Mouse (Mus musculus): ENCODE data around the gene Ptpn20. TPM values are rescaled to one million over a fixed set of nuclear protein-coding genes. Genes with fewer than 3 reads are reported as not detected.
A peak's percentile ranks its signal among the peaks of the same experiment; 100 is the strongest.

Ptpn20 gene
- 0.32 and 0.34 TPM in 2 replicates for polyA plus RNA-seq (2015; fragmentation: Nextera tagmentation; extraction: Ambion mirVana)

DNA sequence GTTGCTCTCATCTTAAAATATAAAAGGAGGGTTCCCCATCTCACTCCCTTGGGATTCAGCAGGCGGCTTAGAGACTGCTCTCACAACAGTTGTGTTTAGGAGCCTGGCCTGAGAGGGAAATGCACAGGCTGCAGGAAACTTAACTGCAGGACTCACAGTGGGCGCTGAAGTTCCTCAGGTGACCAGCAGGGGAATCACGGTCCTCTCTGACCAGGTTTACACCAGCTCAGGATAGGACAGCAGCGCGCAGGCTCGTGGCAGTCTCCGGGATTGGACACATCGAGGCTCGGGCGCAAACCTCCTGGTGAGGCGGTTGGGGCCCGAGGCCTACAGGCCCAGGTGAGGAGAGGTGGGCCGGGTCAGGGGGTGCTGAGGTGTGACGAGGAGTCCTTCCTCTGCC lies at the start of gene Ptpn20:
Gene Ptpn20 (plus strand): TSS at position 257 of the 400 bp plus-strand sequence.
- Histone ChIP-seq H3K27me3 (replicated peaks) (no peaks in the 10 kb centered on the region), H3K9me3 (replicated peaks) (no peaks in the 10 kb centered on the region), H3K27ac (replicated peaks) (no peak within 1 kb of the TSS), H3K4me3 (replicated peaks) (no peak within 1 kb of the TSS), H3K36me3 (no peaks in the 10 kb centered on the region), H3K4me2 (no peak within 1 kb of the TSS), H3K4me1 (no peaks in the 10 kb centered on the region), H3K9ac (replicated peaks) (no peak within 1 kb of the TSS)
- ATAC-seq (ENCODE audit: low FRiP score), result no peak
- WGBS, result 66% methylated on average over 14 of the region's 14 CpGs

DNA sequence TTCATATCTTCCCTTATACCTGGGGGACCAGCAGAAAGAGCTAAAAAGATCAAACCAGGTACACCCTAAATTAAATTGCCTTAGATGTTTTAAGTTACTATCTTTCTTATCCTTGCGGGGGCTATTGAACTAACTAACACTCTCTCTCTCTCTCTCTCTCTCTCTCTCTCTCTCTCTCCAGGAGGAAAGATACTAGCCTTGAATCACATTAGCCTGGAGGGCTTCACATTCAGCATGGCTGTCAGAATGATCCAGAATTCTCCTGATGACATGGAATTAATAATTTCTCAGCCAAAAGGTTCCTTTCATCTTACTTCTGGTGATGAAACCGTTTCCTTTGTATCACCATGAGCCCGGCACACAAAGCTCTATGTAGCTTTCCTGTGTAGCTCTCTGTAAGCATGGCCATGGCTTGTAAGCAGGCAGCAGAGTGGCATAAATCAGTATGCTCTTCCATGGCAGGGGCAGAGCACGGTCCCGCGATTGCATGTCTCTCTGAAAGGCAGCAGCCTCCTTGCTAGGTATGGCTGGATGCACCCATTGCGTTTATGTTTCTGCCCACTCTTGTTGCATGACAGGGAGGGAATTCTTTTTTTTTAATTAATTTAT lies 49.3 kb upstream of the Ptpn20 start:
- Histone ChIP-seq H3K9me3 (replicated peaks) (0 out of 2 replicates have a peak, but pooled peaks cover 5% of the 10 kb centered on the region), H3K4me1 (0 out of 2 replicates have a peak, but pooled peaks cover 3% of the 10 kb centered on the region), H3K27ac (replicated peaks) (no peak overlapping the region), H3K36me3 (no peaks in the 10 kb centered on the region), H3K27me3 (replicated peaks) (no peaks in the 10 kb centered on the region), H3K9ac (replicated peaks) (no peak overlapping the region), H3K4me2 (no peak overlapping the region), H3K4me3 (replicated peaks) (no peak overlapping the region)
- ATAC-seq (ENCODE audit: low FRiP score), result peak; percentile 65; the same call in 1 of the 2 replicates
- 55% methylated on average over 7 of the region's 7 CpGs for WGBS

DNA sequence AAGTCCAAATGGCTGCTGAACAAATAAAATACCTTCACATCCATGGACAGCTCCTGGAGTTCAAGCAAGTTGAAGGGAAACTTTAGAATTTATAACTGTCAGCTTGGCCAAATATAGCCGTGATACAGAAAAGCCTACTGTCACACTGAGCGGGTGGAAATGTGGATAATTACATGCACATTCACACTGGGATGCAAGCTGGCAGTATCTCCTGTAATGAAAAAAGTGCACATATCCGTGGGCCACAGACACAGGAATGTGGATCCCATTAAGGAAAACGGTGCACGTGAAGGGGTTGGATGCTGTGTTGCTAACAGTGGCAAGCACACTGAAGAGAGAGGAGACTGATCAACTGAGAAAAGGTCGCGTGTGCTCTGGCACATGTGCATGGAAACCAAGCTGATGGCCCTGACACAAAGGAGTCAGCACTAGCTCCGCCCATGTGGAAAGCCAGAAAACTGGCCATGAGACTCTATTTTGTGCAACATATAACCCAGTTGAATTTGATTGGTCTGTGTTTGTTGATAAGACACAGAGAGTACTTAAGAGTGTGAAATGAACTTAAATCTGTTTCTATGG lies 43.4 kb upstream of the Ptpn20 start:
- no peak for ATAC-seq (ENCODE audit: low FRiP score)
- H3K36me3 ChIP-seq, result no peaks in the 10 kb centered on the region
- H3K9ac ChIP-seq (replicated peaks), result no peak overlapping the region
- 65% methylated on average over 8 of the region's 8 CpGs for WGBS
- H3K4me2 ChIP-seq, result no peak overlapping the region
- H3K27ac ChIP-seq (replicated peaks), result no peak overlapping the region
- H3K4me3 ChIP-seq (replicated peaks), result no peak overlapping the region
- H3K4me1 ChIP-seq, result peaks cover 6% of the 10 kb centered on the region
- H3K9me3 ChIP-seq (replicated peaks), result no peaks in the 10 kb centered on the region
- no peaks in the 10 kb centered on the region for H3K27me3 ChIP-seq (replicated peaks)

DNA sequence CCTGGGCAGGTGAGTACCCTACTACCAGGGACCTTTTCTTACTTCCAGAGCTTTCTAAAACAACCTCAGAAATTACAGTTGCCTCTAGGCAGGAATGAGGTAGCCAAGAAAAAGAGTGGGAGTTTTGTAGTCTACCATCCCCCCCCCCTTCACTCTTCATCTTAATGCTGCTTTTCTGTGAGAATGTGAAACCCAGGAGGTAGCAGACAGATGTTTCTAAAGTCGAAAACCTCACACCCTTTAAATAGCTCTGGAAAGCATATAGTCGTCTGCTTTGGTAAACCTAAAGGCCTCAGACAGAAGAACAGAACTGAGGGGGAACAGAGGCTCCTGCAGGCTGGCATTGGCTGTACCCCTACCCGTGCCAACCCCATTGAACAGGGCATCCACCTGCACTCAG lies 40.4 kb upstream of the Ptpn20 start:
- no peak for ATAC-seq (ENCODE audit: low FRiP score)
- H3K27me3 ChIP-seq (replicated peaks), result no peaks in the 10 kb centered on the region
- H3K9me3 ChIP-seq (replicated peaks), result no peaks in the 10 kb centered on the region
- no peak overlapping the region for H3K27ac ChIP-seq (replicated peaks)
- peaks cover 6% of the 10 kb centered on the region for H3K4me1 ChIP-seq
- H3K4me3 ChIP-seq (replicated peaks), result no peak overlapping the region
- WGBS, result 80% methylated on average over 3 of the region's 3 CpGs
- no peak overlapping the region for H3K4me2 ChIP-seq
- no peaks in the 10 kb centered on the region for H3K36me3 ChIP-seq
- no peak overlapping the region for H3K9ac ChIP-seq (replicated peaks)

DNA sequence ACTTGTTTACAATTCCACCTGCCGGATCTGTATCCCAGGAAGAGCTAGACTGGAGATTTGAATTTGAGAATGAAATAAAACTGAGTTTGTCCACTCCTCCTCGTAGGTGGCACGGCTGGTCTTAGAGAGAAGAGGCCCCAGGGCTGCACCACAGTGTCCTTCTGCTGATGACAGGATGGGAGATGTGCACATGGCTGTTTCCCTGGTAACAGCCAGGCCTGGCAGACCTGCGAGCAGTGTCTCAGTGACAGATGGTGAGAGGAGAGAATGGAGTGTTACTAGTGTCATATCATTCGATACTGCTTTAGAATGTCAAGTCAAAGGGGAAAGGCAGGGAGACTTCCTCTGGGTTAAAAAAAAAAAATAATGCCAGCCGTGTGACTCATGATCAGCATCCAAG lies 39.2 kb upstream of the Ptpn20 start:
- Histone ChIP-seq H3K4me3 (replicated peaks) (no peak overlapping the region), H3K27ac (replicated peaks) (peak overlapping the region; percentile 14), H3K9ac (replicated peaks) (no peak overlapping the region), H3K27me3 (replicated peaks) (no peaks in the 10 kb centered on the region), H3K4me1 (peaks cover 6% of the 10 kb centered on the region), H3K4me2 (no peak overlapping the region), H3K9me3 (replicated peaks) (no peaks in the 10 kb centered on the region), H3K36me3 (no peaks in the 10 kb centered on the region)
- WGBS, result 28% methylated on average over 6 of the region's 6 CpGs
- peak; percentile 84; the same call in 1 of the 2 replicates for ATAC-seq (ENCODE audit: low FRiP score)

DNA sequence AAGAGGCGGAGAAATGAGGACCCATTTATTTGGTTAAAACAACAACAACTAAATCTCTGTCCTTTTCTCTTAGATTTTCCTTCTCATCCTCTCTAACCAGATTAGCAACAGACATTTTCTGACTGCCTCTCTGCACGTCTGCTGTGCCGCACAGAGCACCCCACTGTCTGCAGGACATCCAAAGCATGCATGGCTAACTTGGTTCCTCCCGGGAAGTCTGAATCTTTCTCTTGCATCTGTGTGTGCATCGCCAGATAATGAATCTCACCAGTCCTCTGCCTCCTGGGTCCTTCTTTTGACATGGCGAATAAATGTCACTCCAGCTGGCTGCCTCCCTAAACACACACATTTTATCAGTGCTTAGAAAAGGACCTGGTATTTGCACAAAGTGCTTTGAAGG lies 18.3 kb upstream of the Ptpn20 start:
- no peak overlapping the region for H3K27ac ChIP-seq (replicated peaks)
- H3K27me3 ChIP-seq (replicated peaks), result no peaks in the 10 kb centered on the region
- H3K4me2 ChIP-seq, result no peak overlapping the region
- H3K9me3 ChIP-seq (replicated peaks), result no peaks in the 10 kb centered on the region
- no peaks in the 10 kb centered on the region for H3K36me3 ChIP-seq
- H3K9ac ChIP-seq (replicated peaks), result no peak overlapping the region
- peaks cover 6% of the 10 kb centered on the region for H3K4me1 ChIP-seq
- WGBS, result 20% methylated on average over 6 of the region's 6 CpGs
- no peak overlapping the region for H3K4me3 ChIP-seq (replicated peaks)
- no peak for ATAC-seq (ENCODE audit: low FRiP score)

DNA sequence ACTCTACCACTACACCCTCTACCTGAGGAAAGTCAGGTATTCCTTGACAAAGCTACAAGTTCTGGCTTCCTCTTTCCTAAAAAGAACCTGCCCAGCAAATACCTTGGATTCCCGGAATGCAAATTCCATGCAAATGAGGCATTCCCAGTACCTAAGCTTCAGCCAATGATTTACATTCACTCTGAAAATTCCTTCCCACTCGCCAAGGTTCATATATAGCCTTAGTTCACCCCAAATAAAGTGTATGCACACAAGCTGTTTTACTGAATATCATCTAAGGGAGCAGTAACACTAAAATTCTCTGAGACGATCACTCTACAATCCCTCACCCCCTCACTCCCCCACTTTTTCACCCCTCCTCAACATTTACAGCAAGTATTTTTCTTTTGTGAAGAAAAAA lies 15.4 kb upstream of the Ptpn20 start:
- H3K4me1 ChIP-seq, result peaks cover 6% of the 10 kb centered on the region
- H3K27me3 ChIP-seq (replicated peaks), result no peaks in the 10 kb centered on the region
- H3K27ac ChIP-seq (replicated peaks), result no peak overlapping the region
- no peaks in the 10 kb centered on the region for H3K36me3 ChIP-seq
- H3K9me3 ChIP-seq (replicated peaks), result no peaks in the 10 kb centered on the region
- 65% methylated on average over 3 of the region's 3 CpGs for WGBS
- H3K4me3 ChIP-seq (replicated peaks), result no peak overlapping the region
- H3K4me2 ChIP-seq, result no peak overlapping the region
- no peak overlapping the region for H3K9ac ChIP-seq (replicated peaks)
- no peak for ATAC-seq (ENCODE audit: low FRiP score)

DNA sequence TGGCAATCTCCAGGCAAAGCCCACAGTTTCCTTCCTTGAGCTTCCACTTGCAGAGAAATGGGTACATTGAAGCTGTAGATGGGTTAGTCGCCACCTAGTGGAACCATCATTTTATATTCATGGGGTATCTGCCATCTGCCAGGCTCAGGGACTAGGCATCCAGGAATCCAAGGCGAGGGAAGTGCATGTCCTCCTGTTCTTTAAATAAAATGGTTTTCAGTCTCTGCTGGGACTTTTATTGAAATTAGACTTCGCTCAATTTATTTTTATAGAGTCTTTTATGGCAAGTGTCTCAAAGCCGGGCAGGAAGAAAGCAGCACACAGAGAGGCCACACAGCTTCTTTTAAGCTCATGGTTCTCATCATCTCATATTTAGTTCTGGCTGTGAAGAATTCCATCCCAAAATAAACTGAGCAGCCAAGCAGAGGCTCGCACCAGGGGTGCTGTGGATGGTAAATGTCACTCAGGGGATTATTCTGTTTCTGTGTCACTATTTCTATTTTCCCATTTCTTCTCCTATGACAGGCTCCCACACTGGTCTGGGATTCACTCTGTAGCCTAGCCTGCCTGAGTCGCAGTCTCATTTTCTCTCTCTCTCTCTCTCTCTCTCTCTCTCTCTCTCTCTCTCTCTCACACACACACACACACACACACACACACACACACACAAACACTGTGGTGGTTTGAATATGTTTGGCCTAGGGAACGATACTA lies 9.1 kb upstream of the Ptpn20 start:
- Histone ChIP-seq H3K36me3 (no peaks in the 10 kb centered on the region), H3K27me3 (replicated peaks) (no peaks in the 10 kb centered on the region), H3K4me3 (replicated peaks) (no peak overlapping the region), H3K27ac (replicated peaks) (peak overlapping the region; percentile 41), H3K4me1 (peaks cover 5% of the 10 kb centered on the region; the same call in 1 of the 2 replicates), H3K9me3 (replicated peaks) (no peaks in the 10 kb centered on the region), H3K4me2 (no peak overlapping the region), H3K9ac (replicated peaks) (no peak overlapping the region)
- peak; percentile 69; the same call in 1 of the 2 replicates for ATAC-seq (ENCODE audit: low FRiP score)
- WGBS, result 23% methylated on average over 7 of the region's 7 CpGs

DNA sequence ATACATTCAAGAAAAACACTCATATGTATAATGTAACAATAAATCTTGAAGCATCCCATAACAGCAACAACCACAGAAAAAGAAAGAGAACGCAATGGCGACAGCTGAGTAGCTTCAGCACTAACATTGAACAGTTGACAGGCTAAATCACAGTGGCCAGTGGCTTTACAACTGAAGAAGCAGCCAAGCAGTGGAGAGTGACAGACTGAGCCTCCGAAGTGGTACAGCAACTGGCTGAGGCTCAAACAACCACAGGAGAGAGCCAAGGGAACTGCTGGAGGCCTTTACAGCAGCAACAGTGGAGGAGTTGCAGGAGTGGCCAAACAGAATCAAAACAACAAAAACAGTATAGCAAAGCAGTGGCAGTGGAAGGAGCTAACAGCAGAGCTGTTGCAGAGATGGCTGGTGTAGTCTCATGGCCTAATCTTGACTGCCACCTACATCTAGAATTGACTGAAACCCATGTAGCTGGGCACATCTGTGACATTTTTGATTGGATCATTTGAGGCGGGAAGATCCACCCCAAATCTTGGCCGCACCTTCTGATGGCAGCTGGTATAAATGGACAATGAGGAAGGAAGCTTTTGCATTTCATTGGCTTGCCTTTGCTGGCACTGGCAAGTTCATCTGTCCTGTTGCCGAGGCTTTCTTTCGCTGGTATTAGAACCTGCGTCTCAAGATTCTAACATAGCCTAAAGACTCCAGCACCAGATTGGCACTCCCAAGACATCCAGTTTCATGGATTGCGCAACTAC lies 9.5 kb downstream of the Ptpn20 start:
- no peak for ATAC-seq (ENCODE audit: low FRiP score)
- Histone ChIP-seq H3K4me1 (no peaks in the 10 kb centered on the region), H3K4me2 (no peak overlapping the region), H3K9ac (replicated peaks) (no peak overlapping the region), H3K4me3 (replicated peaks) (no peak overlapping the region), H3K36me3 (no peaks in the 10 kb centered on the region), H3K27me3 (replicated peaks) (no peaks in the 10 kb centered on the region), H3K9me3 (replicated peaks) (no peaks in the 10 kb centered on the region), H3K27ac (replicated peaks) (no peak overlapping the region)
- 94% methylated on average over 9 of the region's 9 CpGs for WGBS

DNA sequence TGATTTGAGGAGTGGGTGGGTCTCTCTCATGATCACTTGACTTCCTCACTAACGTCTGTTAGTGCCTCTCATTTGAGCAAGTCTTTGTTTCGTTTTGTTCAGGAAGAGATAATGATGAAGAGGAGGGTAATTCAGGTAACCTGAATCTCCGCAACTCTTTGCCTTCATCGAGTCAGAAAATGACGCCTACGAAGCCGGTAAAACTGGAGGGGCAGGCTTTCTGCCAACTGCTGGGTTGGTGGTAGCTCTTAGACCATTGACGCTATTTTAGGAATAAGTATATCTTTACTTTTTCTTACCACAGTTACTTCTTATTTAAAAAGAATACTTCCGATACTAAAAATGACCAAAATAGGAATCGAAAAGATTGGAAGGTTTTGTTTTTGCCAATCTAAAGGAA lies 18.4 kb downstream of the Ptpn20 start:
- WGBS, result 89% methylated on average over 10 of the region's 10 CpGs
- Histone ChIP-seq H3K9ac (replicated peaks) (no peak overlapping the region), H3K4me1 (no peaks in the 10 kb centered on the region), H3K36me3 (no peaks in the 10 kb centered on the region), H3K9me3 (replicated peaks) (no peaks in the 10 kb centered on the region; the same call in 1 of the 2 replicates), H3K27ac (replicated peaks) (no peak overlapping the region), H3K4me2 (no peak overlapping the region), H3K4me3 (replicated peaks) (no peak overlapping the region), H3K27me3 (replicated peaks) (no peaks in the 10 kb centered on the region)
- ATAC-seq (ENCODE audit: low FRiP score), result no peak

DNA sequence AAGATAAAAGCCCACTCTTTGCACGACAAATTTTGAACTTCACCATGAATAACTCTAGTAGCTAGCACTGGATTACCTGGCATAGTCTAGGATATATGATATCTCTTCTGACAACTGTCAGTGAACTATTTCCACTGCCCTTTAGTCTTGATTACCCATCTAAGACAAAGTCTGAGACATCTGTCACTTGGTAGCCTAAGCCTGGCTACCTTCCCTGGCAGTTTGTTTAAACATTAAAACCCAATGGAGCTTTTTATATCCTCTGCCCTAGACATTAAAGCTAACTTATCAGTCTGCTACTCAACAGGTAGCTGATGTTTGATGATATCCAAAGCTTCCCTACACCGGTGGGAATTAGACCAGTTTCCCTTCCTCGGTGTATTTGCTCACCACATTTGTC lies 36.0 kb downstream of the Ptpn20 start:
- 81% methylated on average over 3 of the region's 3 CpGs for WGBS
- no peak for ATAC-seq (ENCODE audit: low FRiP score)

More for the DNA sequence above, 36.0 kb downstream of the Ptpn20 start:
- Histone ChIP-seq H3K27ac (replicated peaks) (no peak overlapping the region), H3K4me3 (replicated peaks) (no peak overlapping the region), H3K27me3 (replicated peaks) (no peaks in the 10 kb centered on the region), H3K4me2 (no peak overlapping the region), H3K9ac (replicated peaks) (no peak overlapping the region), H3K4me1 (no peaks in the 10 kb centered on the region), H3K9me3 (replicated peaks) (no peaks in the 10 kb centered on the region), H3K36me3 (no peaks in the 10 kb centered on the region)
